Mouse (Mus musculus): ENCODE measurements at regions not wholly inside any gene's neighbourhood (a gene's known extent, or its start where the extent isn't known, plus 50 kb on each side); places are given as distances from the start of the nearest gene placed in this dataset.

GRCm38 (mm10) chr10:125892122-125892521, 73.8 kb upstream of the Lrig3 start:
- H3K27ac ChIP-seq (ENCODE audit: low read depth) = no peak overlapping the region
- no peak overlapping the region for H3K4me2 ChIP-seq (ENCODE audit: low read depth, low read length)
- DNase-seq (ENCODE audit: low spot score) (no peak), ATAC-seq (ENCODE audit: insufficient read depth, low read depth) (no peak)
- no peak overlapping the region for H3K4me3 ChIP-seq (ENCODE audit: low read depth, low read length)
- H3K36me3 ChIP-seq (replicated peaks; ENCODE audit: control insufficient read depth, insufficient read depth, low read length) = no peaks in the 10 kb centered on the region
- no peak for TF ChIP-seq EP300 (IDR thresholded peaks at IDR 0.05; ENCODE audit: low read depth)
- TF ChIP-seq CTCF (IDR thresholded peaks at IDR 0.05; ENCODE audit: low read depth) = no peak
- H3K27me3 ChIP-seq (ENCODE audit: control insufficient read depth, insufficient read depth, low read length) = no peaks in the 10 kb centered on the region
- no peaks in the 10 kb centered on the region for H3K9me3 ChIP-seq (replicated peaks; ENCODE audit: control insufficient read depth, low read length)
- 70% methylated on average over 7 of the region's 7 CpGs for WGBS
- no peak overlapping the region for H3K9ac ChIP-seq (replicated peaks; ENCODE audit: low read depth, low read length)
- H3K4me1 ChIP-seq (ENCODE audit: control insufficient read depth, insufficient read depth) = no peaks in the 10 kb centered on the region

GRCm38 (mm10) chr10:125895744-125896482, 70.1 kb upstream of the Lrig3 start:
- Histone ChIP-seq H3K4me3 (ENCODE audit: low read depth, low read length) (no peak overlapping the region), H3K4me2 (ENCODE audit: low read depth, low read length) (no peak overlapping the region), H3K9ac (replicated peaks; ENCODE audit: low read depth, low read length) (no peak overlapping the region), H3K27ac (ENCODE audit: low read depth) (no peak overlapping the region), H3K4me1 (ENCODE audit: control insufficient read depth, insufficient read depth) (no peaks in the 10 kb centered on the region), H3K36me3 (replicated peaks; ENCODE audit: control insufficient read depth, insufficient read depth, low read length) (no peaks in the 10 kb centered on the region), H3K27me3 (ENCODE audit: control insufficient read depth, insufficient read depth, low read length) (no peaks in the 10 kb centered on the region), H3K9me3 (replicated peaks; ENCODE audit: control insufficient read depth, low read length) (0 out of 2 replicates have a peak, but pooled peaks cover 4% of the 10 kb centered on the region)
- 57% methylated on average over 7 of the region's 7 CpGs for WGBS
- DNase-seq (ENCODE audit: low spot score) (no peak), ATAC-seq (ENCODE audit: insufficient read depth, low read depth) (no peak)
- no peak for TF ChIP-seq CTCF (IDR thresholded peaks at IDR 0.05; ENCODE audit: low read depth)
- no peak for TF ChIP-seq EP300 (IDR thresholded peaks at IDR 0.05; ENCODE audit: low read depth)

- no peaks in the 10 kb centered on the region for H3K36me3 ChIP-seq (replicated peaks; ENCODE audit: control insufficient read depth, insufficient read depth, low read length)
- H3K9me3 ChIP-seq (replicated peaks; ENCODE audit: control insufficient read depth, low read length) = 0 out of 2 replicates have a peak, but pooled peaks cover 4% of the 10 kb centered on the region
- no peak overlapping the region for H3K27ac ChIP-seq (ENCODE audit: low read depth)
- H3K4me2 ChIP-seq (ENCODE audit: low read depth, low read length) = no peak overlapping the region
- TF ChIP-seq EP300 (IDR thresholded peaks at IDR 0.05; ENCODE audit: low read depth) (no peak), CTCF (IDR thresholded peaks at IDR 0.05; ENCODE audit: low read depth) (no peak)
- H3K9ac ChIP-seq (replicated peaks; ENCODE audit: low read depth, low read length) = no peak overlapping the region
- no peak for ATAC-seq (ENCODE audit: insufficient read depth, low read depth)
- no peak for DNase-seq (ENCODE audit: low spot score)
- no peaks in the 10 kb centered on the region for H3K27me3 ChIP-seq (ENCODE audit: control insufficient read depth, insufficient read depth, low read length)
- H3K4me1 ChIP-seq (ENCODE audit: control insufficient read depth, insufficient read depth) = no peaks in the 10 kb centered on the region
- no peak overlapping the region for H3K4me3 ChIP-seq (ENCODE audit: low read depth, low read length)
- WGBS = 59% methylated on average over 5 of the region's 5 CpGs
These were observed 69.3 kb upstream of the Lrig3 start for GRCm38 (mm10) chr10:125896646-125897045.

- Histone ChIP-seq H3K36me3 (replicated peaks; ENCODE audit: control insufficient read depth, insufficient read depth, low read length) (no peaks in the 10 kb centered on the region), H3K9ac (replicated peaks; ENCODE audit: low read depth, low read length) (no peak overlapping the region), H3K27me3 (ENCODE audit: control insufficient read depth, insufficient read depth, low read length) (no peaks in the 10 kb centered on the region), H3K4me1 (ENCODE audit: control insufficient read depth, insufficient read depth) (no peaks in the 10 kb centered on the region), H3K27ac (ENCODE audit: low read depth) (no peak overlapping the region), H3K4me2 (ENCODE audit: low read depth, low read length) (no peak overlapping the region), H3K4me3 (ENCODE audit: low read depth, low read length) (no peak overlapping the region), H3K9me3 (replicated peaks; ENCODE audit: control insufficient read depth, low read length) (0 out of 2 replicates have a peak, but pooled peaks cover 4% of the 10 kb centered on the region)
- ATAC-seq (ENCODE audit: insufficient read depth, low read depth) = no peak
- TF ChIP-seq CTCF (IDR thresholded peaks at IDR 0.05; ENCODE audit: low read depth) = no peak
- TF ChIP-seq EP300 (IDR thresholded peaks at IDR 0.05; ENCODE audit: low read depth) = no peak
- DNase-seq (ENCODE audit: low spot score) = no peak
- 81% methylated on average over 4 of the region's 4 CpGs for WGBS
These were observed 66.5 kb upstream of the Lrig3 start for GRCm38 (mm10) chr10:125899504-125899903.

- 60% methylated on average over 2 of the region's 2 CpGs for WGBS
These were observed 65.4 kb upstream of the Lrig3 start for GRCm38 (mm10) chr10:125900562-125900961.

GRCm38 (mm10) chr10:125902668-125903067, 63.3 kb upstream of the Lrig3 start:
- H3K4me1 ChIP-seq (ENCODE audit: control insufficient read depth, insufficient read depth) = no peaks in the 10 kb centered on the region
- H3K27me3 ChIP-seq (ENCODE audit: control insufficient read depth, insufficient read depth, low read length) = no peaks in the 10 kb centered on the region
- H3K4me3 ChIP-seq (ENCODE audit: low read depth, low read length) = no peak overlapping the region
- H3K4me2 ChIP-seq (ENCODE audit: low read depth, low read length) = no peak overlapping the region
- H3K9ac ChIP-seq (replicated peaks; ENCODE audit: low read depth, low read length) = no peak overlapping the region
- 0 out of 2 replicates have a peak, but pooled peaks cover 4% of the 10 kb centered on the region for H3K9me3 ChIP-seq (replicated peaks; ENCODE audit: control insufficient read depth, low read length)
- DNase-seq (ENCODE audit: low spot score) (no peak), ATAC-seq (ENCODE audit: insufficient read depth, low read depth) (no peak)
- H3K36me3 ChIP-seq (replicated peaks; ENCODE audit: control insufficient read depth, insufficient read depth, low read length) = no peaks in the 10 kb centered on the region
- WGBS = 76% methylated on average over 5 of the region's 5 CpGs
- H3K27ac ChIP-seq (ENCODE audit: low read depth) = no peak overlapping the region
- TF ChIP-seq CTCF (IDR thresholded peaks at IDR 0.05; ENCODE audit: low read depth) (no peak), EP300 (IDR thresholded peaks at IDR 0.05; ENCODE audit: low read depth) (no peak)

More at GRCm38 (mm10) chr10:125900562-125900961, 65.4 kb upstream of the Lrig3 start:
- DNase-seq (ENCODE audit: low spot score) = no peak
- no peak for ATAC-seq (ENCODE audit: insufficient read depth, low read depth)
- Histone ChIP-seq H3K9ac (replicated peaks; ENCODE audit: low read depth, low read length) (no peak overlapping the region), H3K4me3 (ENCODE audit: low read depth, low read length) (no peak overlapping the region), H3K4me1 (ENCODE audit: control insufficient read depth, insufficient read depth) (no peaks in the 10 kb centered on the region), H3K27ac (ENCODE audit: low read depth) (no peak overlapping the region), H3K27me3 (ENCODE audit: control insufficient read depth, insufficient read depth, low read length) (no peaks in the 10 kb centered on the region), H3K4me2 (ENCODE audit: low read depth, low read length) (no peak overlapping the region), H3K36me3 (replicated peaks; ENCODE audit: control insufficient read depth, insufficient read depth, low read length) (no peaks in the 10 kb centered on the region), H3K9me3 (replicated peaks; ENCODE audit: control insufficient read depth, low read length) (0 out of 2 replicates have a peak, but pooled peaks cover 4% of the 10 kb centered on the region)
- TF ChIP-seq EP300 (IDR thresholded peaks at IDR 0.05; ENCODE audit: low read depth) (no peak), CTCF (IDR thresholded peaks at IDR 0.05; ENCODE audit: low read depth) (no peak)

All from heart, postnatal 0 days (tissue).